Mouse (Mus musculus): ENCODE data around the gene Chrna3. TPM values are rescaled to one million over a fixed set of nuclear protein-coding genes. Genes with fewer than 3 reads are reported as not detected.

Gene Chrna3
- polyA plus RNA-seq, 1 experiment from 2014 or later: 12.3 TPM

DNA sequence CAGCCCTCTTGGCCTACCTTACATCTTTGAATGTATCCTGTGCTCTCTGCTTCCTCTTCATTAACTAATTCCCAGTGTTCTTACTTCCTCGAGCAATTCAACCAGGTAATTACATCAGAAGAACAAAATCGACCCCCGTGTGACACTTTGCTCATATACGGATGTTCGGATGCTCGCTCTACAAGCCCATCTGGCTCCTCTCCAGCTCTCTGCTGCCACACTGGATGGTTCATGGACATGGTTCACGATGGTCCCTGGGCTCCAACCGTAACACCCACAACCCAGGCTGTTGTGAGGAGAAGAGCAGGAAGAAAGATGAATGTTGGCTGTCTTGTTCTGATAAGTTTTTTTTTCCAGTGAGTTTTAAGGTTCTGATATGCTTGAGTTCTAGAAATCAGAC, 12.6 kb upstream of the Chrna3 start:
- Histone ChIP-seq H3K27ac (no peak overlapping the region), H3K9ac (no peak overlapping the region), H3K36me3 (no peaks in the 10 kb centered on the region), H3K4me3 (replicated peaks) (no peak overlapping the region), H3K4me1 (replicated peaks) (no peaks in the 10 kb centered on the region), H3K27me3 (replicated peaks) (no peaks in the 10 kb centered on the region), H3K9me3 (no peaks in the 10 kb centered on the region), H3K4me2 (replicated peaks) (no peak overlapping the region)
- no peak for ATAC-seq
- 76% methylated on average over 8 of the region's 8 CpGs for WGBS

DNA sequence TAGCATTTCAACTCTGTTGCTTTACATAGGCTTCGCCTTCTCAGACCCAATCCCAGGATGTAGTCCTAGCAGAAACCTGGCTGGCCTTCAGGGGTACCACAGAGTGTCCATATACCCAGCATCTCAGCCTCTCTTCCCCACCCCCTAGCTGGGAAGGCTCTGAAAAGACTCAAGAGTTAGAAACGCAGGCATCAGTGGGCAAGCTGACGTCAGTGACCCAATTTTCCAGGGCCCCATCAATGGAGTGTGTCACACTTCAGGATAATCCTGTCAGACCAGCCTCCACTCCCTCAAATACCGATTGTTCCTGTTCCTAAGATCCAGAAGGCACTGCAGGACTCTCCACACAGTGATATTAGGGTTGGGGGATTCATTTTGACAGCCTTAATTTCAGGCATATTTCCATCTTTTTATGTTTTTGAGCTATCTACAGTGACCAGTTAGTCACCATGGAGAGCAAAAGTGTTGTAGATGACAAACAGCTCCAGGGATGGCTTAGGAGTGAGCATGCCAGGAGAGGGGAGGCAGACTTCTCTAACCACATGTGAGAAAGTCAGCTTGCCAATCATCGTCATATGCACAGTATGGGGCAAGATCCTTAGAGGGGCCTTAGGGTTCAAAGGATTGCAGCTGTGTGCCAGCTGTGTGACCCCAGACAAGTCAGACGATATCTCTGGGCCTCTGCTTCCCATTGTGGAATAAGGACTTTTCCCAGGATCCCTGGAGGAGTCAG, 5.2 kb upstream of the Chrna3 start:
- Histone ChIP-seq H3K27ac (no peak overlapping the region), H3K4me1 (replicated peaks) (no peaks in the 10 kb centered on the region), H3K36me3 (no peaks in the 10 kb centered on the region), H3K27me3 (replicated peaks) (peaks cover 8% of the 10 kb centered on the region), H3K4me2 (replicated peaks) (no peak overlapping the region), H3K4me3 (replicated peaks) (no peak overlapping the region), H3K9ac (no peak overlapping the region), H3K9me3 (no peaks in the 10 kb centered on the region)
- WGBS: 64% methylated on average over 6 of the region's 6 CpGs
- ATAC-seq: no peak

- Histone ChIP-seq H3K4me3 (replicated peaks) (peak overlapping the region; percentile 24), H3K4me2 (replicated peaks) (peak overlapping the region; percentile 61), H3K27ac (no peak overlapping the region), H3K4me1 (replicated peaks) (peaks cover 8% of the 10 kb centered on the region; the same call in 1 of the 2 replicates), H3K9ac (no peak overlapping the region), H3K27me3 (replicated peaks) (peaks cover 37% of the 10 kb centered on the region), H3K36me3 (no peaks in the 10 kb centered on the region), H3K9me3 (no peaks in the 10 kb centered on the region)
- WGBS: 10% methylated on average over 38 of the region's 38 CpGs
- 0 out of 2 replicates have a peak, but pooled peaks have one; percentile 8 for ATAC-seq
Observed at GRCm38 (mm10) chr9:55025534-55026274, 658 bp downstream of the Chrna3 start.

DNA sequence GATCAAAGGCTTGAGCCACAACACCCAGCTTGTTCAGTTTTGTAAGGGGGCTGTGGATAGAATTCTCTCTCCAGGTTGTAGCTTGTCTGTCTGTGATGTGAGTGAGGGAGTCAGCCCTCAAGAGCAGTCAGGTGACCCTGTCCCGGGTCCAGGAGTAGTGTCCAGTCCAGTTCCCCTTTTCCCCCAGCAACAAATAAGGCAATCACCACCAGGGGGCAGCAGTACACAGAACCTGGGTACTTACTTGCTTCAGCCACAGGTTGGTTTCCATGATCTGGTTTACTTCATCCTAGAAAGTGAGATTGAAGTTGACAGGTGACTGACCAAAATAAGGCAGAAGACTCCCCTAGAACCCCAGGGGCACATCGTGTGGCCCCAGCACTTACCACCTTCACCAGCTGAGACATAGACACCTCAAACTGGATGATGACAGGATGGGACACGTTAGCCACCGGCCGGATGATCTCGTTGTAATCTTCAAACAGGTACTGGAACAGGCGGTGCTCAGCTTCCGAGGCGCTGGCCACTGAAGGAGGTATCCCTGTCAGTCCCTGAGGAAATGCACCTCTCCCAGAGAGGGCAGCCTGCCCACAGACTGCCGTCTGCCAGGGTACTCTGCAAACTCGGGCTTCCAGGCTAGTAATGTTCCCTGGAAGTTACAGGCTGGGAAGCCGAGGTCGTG, 2.3 kb downstream of the Chrna3 start:
- no peak overlapping the region for H3K4me3 ChIP-seq (replicated peaks)
- ATAC-seq: no peak
- 32% methylated on average over 13 of the region's 13 CpGs for WGBS

GRCm38 (mm10) chr9:55023326-55023725, 3.0 kb downstream of the Chrna3 start:
- Histone ChIP-seq H3K4me3 (replicated peaks) (no peak overlapping the region), H3K36me3 (no peaks in the 10 kb centered on the region), H3K4me1 (replicated peaks) (peaks cover 8% of the 10 kb centered on the region; the same call in 1 of the 2 replicates), H3K27ac (no peak overlapping the region), H3K27me3 (replicated peaks) (peaks cover 37% of the 10 kb centered on the region), H3K9ac (no peak overlapping the region), H3K4me2 (replicated peaks) (no peak overlapping the region), H3K9me3 (no peaks in the 10 kb centered on the region)
- ATAC-seq: no peak
- WGBS: 79% methylated on average over 5 of the region's 5 CpGs

More for the DNA sequence above, 2.3 kb downstream of the Chrna3 start:
- Histone ChIP-seq H3K36me3 (no peaks in the 10 kb centered on the region), H3K4me2 (replicated peaks) (no peak overlapping the region), H3K4me1 (replicated peaks) (peaks cover 8% of the 10 kb centered on the region; the same call in 1 of the 2 replicates), H3K9ac (no peak overlapping the region), H3K27me3 (replicated peaks) (peaks cover 37% of the 10 kb centered on the region), H3K27ac (no peak overlapping the region), H3K9me3 (no peaks in the 10 kb centered on the region)

- no peak overlapping the region for H3K4me3 ChIP-seq (replicated peaks)
- WGBS: 75% methylated on average over 3 of the region's 3 CpGs
- H3K9ac ChIP-seq: no peak overlapping the region
- 0 out of 2 replicates have a peak, but pooled peaks cover 2% of the 10 kb centered on the region for H3K27me3 ChIP-seq (replicated peaks)
- H3K36me3 ChIP-seq: no peaks in the 10 kb centered on the region
- no peak overlapping the region for H3K27ac ChIP-seq
- no peaks in the 10 kb centered on the region for H3K4me1 ChIP-seq (replicated peaks)
- no peak overlapping the region for H3K4me2 ChIP-seq (replicated peaks)
- ATAC-seq: no peak
- H3K9me3 ChIP-seq: no peaks in the 10 kb centered on the region
Observed at GRCm38 (mm10) chr9:55016926-55017325, 9.4 kb downstream of the Chrna3 start.

- no peak overlapping the region for H3K9ac ChIP-seq
- 29% methylated on average over 6 of the region's 6 CpGs for WGBS
- ATAC-seq: peak; percentile 56
- H3K4me1 ChIP-seq (replicated peaks): no peaks in the 10 kb centered on the region
- no peaks in the 10 kb centered on the region for H3K27me3 ChIP-seq (replicated peaks)
- no peaks in the 10 kb centered on the region for H3K36me3 ChIP-seq
- no peak overlapping the region for H3K27ac ChIP-seq
- no peaks in the 10 kb centered on the region for H3K9me3 ChIP-seq
- no peak overlapping the region for H3K4me3 ChIP-seq (replicated peaks)
- H3K4me2 ChIP-seq (replicated peaks): no peak overlapping the region
Observed at GRCm38 (mm10) chr9:55010588-55011350, 15.6 kb downstream of the Chrna3 start.

GRCm38 (mm10) chr9:55009692-55010091, 16.7 kb downstream of the Chrna3 start:
- Histone ChIP-seq H3K9ac (no peak overlapping the region), H3K36me3 (no peaks in the 10 kb centered on the region), H3K27me3 (replicated peaks) (no peaks in the 10 kb centered on the region), H3K9me3 (no peaks in the 10 kb centered on the region), H3K4me3 (replicated peaks) (no peak overlapping the region), H3K27ac (no peak overlapping the region), H3K4me1 (replicated peaks) (no peaks in the 10 kb centered on the region), H3K4me2 (replicated peaks) (no peak overlapping the region)
- 81% methylated on average over 2 of the region's 2 CpGs for WGBS
- ATAC-seq: no peak

DNA sequence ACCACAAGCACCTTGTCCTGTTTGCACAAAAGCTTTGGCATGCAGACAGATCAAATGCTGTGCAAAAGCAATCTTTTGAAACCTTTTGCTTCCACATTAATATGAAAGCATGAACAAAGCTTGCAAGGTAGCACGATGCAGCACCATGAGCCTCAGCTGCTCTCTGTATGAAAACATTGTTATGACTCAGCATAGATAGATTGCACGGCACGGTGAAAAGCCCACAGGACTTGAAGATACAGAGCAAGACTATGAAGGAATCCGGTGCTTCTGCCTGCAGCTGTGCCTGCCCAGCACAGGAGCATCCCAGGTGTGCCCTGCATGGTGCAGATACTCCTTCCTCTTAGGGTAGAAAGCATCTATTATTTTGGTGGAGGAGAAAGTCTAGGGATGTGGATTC, 22.8 kb downstream of the Chrna3 start:
- no peak overlapping the region for H3K27ac ChIP-seq

GRCm38 (mm10) chr9:54995645-54996044, 30.7 kb downstream of the Chrna3 start:
- Histone ChIP-seq H3K4me3 (replicated peaks) (no peak overlapping the region), H3K9ac (no peak overlapping the region), H3K4me1 (replicated peaks) (no peaks in the 10 kb centered on the region), H3K4me2 (replicated peaks) (no peak overlapping the region), H3K36me3 (no peaks in the 10 kb centered on the region), H3K9me3 (no peaks in the 10 kb centered on the region), H3K27me3 (replicated peaks) (no peaks in the 10 kb centered on the region), H3K27ac (no peak overlapping the region)
- 52% methylated on average over 3 of the region's 3 CpGs for WGBS
- no peak for ATAC-seq

More for the DNA sequence above, 22.8 kb downstream of the Chrna3 start:
- Histone ChIP-seq H3K4me1 (replicated peaks) (no peaks in the 10 kb centered on the region), H3K9ac (no peak overlapping the region), H3K36me3 (no peaks in the 10 kb centered on the region), H3K4me3 (replicated peaks) (no peak overlapping the region), H3K27me3 (replicated peaks) (no peaks in the 10 kb centered on the region), H3K4me2 (replicated peaks) (no peak overlapping the region), H3K9me3 (no peaks in the 10 kb centered on the region)
- no peak for ATAC-seq
- 69% methylated on average over 4 of the region's 4 CpGs for WGBS

DNA sequence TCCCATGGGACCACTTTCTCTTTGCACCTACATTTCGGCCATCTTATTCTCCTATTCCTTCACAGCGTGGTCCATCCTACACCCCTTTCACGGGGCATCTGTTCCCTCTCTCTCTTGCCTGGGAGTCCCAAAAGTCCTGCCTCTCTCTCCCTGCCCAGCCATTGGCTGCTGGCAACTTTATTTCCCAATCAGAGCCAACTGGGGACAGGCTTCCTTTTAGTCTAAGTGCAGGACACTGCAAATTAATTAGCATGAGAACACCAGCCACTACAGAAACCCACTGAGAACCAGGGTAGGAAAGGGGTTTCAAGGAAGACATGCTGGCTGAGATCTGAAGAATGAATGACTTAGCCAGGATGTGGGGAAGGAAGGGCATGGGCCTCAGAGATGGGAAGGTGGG, 32.0 kb downstream of the Chrna3 start:
- no peaks in the 10 kb centered on the region for H3K4me1 ChIP-seq (replicated peaks)
- no peak overlapping the region for H3K9ac ChIP-seq
- H3K4me3 ChIP-seq (replicated peaks): no peak overlapping the region
- no peak overlapping the region for H3K4me2 ChIP-seq (replicated peaks)
- no peaks in the 10 kb centered on the region for H3K36me3 ChIP-seq
- no peaks in the 10 kb centered on the region for H3K27me3 ChIP-seq (replicated peaks)
- ATAC-seq: no peak
- H3K27ac ChIP-seq: no peak overlapping the region
- H3K9me3 ChIP-seq: no peaks in the 10 kb centered on the region
- WGBS: 61% methylated on average over 3 of the region's 3 CpGs

DNA sequence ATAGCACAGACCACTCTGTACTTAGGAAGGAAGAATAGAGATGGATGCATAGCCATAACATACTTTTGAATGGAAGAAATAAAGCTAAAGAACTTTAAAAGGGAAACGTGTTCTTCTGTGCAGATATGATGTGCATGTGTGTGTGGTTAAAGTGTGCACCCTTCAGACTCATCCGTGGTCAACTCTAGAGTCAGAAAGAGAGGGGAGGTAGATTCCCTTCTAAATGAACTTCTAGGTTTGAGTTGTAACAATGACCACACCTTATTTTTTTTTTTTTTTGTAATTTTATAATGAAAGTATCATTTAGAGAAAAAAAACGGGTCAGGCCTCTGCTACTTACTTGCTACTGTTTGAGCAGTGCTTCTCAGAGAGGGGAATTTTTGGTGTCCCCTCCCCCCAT, 36.0 kb downstream of the Chrna3 start:
- H3K4me1 ChIP-seq (replicated peaks): no peaks in the 10 kb centered on the region
- no peak overlapping the region for H3K4me3 ChIP-seq (replicated peaks)
- H3K36me3 ChIP-seq: no peaks in the 10 kb centered on the region
- no peaks in the 10 kb centered on the region for H3K9me3 ChIP-seq
- H3K4me2 ChIP-seq (replicated peaks): no peak overlapping the region
- H3K27me3 ChIP-seq (replicated peaks): no peaks in the 10 kb centered on the region
- H3K27ac ChIP-seq: no peak overlapping the region
- no peak for ATAC-seq
- H3K9ac ChIP-seq: no peak overlapping the region
- WGBS: 78% methylated on average over 3 of the region's 3 CpGs

All from intestine, embryonic 15.5 days (tissue).